Mouse (Mus musculus) liver, postnatal 0 days (tissue): Measurements from ENCODE around the gene Klhl29.

Experiments
- CTCF ChIP-seq: sonication (generic); IDR thresholded peaks from 2 replicates; pipeline ENCODE4 v1.5.1; 2016; ENCODE audit warnings: antibody characterized with exemption, low read depth
- EP300 ChIP-seq: IDR thresholded peaks from 2 replicates; pipeline ENCODE4 v1.6.1; 2016; ENCODE audit warnings: antibody characterized with exemption, low read depth, mild to moderate bottlenecking

- TF ChIP-seq CTCF (no peak), EP300 (no peak)
These were observed 188.8 kb downstream of the Klhl29 start for GRCm38 (mm10) chr12:5186645-5187044.
